Mouse (Mus musculus) erythroblast, embryonic 14.5 days (primary cell): ENCODE results near the gene Slc44a5.

Experiments used
- GATA1 ChIP-seq: IDR thresholded peaks from 2 replicates; pipeline ENCODE4 v1.6.1; 2012; ENCODE audit warnings: low read length, inconsistent platforms, mixed read lengths
- TAL1 ChIP-seq: IDR thresholded peaks from 3 replicates; pipeline ENCODE4 v1.6.1; 2012; ENCODE audit warnings: low read length, inconsistent platforms, mixed read lengths

DNA sequence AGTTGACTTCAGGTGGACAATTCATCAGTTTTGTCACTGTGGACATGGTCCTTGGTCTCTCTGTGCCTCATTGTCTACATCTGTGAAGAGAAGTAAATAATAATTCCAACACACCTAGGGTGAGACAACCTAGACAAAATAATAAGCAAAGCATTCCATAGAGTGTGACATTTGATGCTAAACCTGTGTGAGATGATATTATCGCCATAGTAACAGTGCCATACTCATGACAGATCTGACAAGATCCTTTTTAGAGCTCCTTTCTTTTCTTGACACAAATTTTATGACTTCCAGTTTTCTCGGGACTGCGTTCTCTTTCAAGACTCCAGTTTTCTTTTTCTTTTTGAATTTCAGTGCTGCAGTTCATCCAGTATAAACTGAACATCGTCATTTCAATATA is 192.6 kb downstream of the Slc44a5 start:
- no peak for TF ChIP-seq GATA1
- no peak for TF ChIP-seq TAL1
